Mouse (Mus musculus) retina, embryonic 14.5 days (tissue): ENCODE results near the gene Fos.

ENCODE experiments used
- DNase-seq: peaks from one replicate; pipeline ENCODE4 v3.0.0-alpha.2; 2015; ENCODE audit warnings: low spot score

The Fos gene

GRCm38 (mm10) chr12:85487545-85488141 is 14.0 kb downstream of the Fos start:
- DNase-seq = peak; percentile 90

GRCm38 (mm10) chr12:85489232-85489886 is 15.7 kb downstream of the Fos start:
- DNase-seq = no peak

- DNase-seq = no peak
These were observed 16.6 kb downstream of the Fos start for GRCm38 (mm10) chr12:85490096-85490820.

GRCm38 (mm10) chr12:85490991-85491390 is 17.3 kb downstream of the Fos start:
- no peak for DNase-seq

- DNase-seq = peak; percentile 89
These were observed 18.5 kb downstream of the Fos start for GRCm38 (mm10) chr12:85492084-85492645.

GRCm38 (mm10) chr12:85496336-85496735 is 22.6 kb downstream of the Fos start:
- no peak for DNase-seq

- DNase-seq = peak; percentile 90
These were observed 23.1 kb downstream of the Fos start for GRCm38 (mm10) chr12:85496755-85497154.

GRCm38 (mm10) chr12:85497310-85498135 is 23.8 kb downstream of the Fos start:
- peak; percentile 38 for DNase-seq

- no peak for DNase-seq
These were observed 25.3 kb downstream of the Fos start for GRCm38 (mm10) chr12:85499001-85499400.

- DNase-seq = no peak
These were observed 29.0 kb downstream of the Fos start for GRCm38 (mm10) chr12:85502682-85503081.

GRCm38 (mm10) chr12:85508235-85508634 is 34.5 kb downstream of the Fos start:
- DNase-seq = peak; percentile 60

- no peak for DNase-seq
These were observed 36.3 kb downstream of the Fos start for GRCm38 (mm10) chr12:85510013-85510412.

GRCm38 (mm10) chr12:85513789-85514447 is 40.2 kb downstream of the Fos start:
- DNase-seq = no peak

GRCm38 (mm10) chr12:85514958-85515357 is 41.3 kb downstream of the Fos start:
- DNase-seq = no peak

- no peak for DNase-seq
These were observed 42.2 kb downstream of the Fos start for GRCm38 (mm10) chr12:85515865-85516264.

GRCm38 (mm10) chr12:85517339-85517738 is 43.6 kb downstream of the Fos start:
- no peak for DNase-seq

GRCm38 (mm10) chr12:85518009-85518408 is 44.3 kb downstream of the Fos start:
- DNase-seq = no peak

- DNase-seq = no peak
These were observed 45.9 kb downstream of the Fos start for GRCm38 (mm10) chr12:85519553-85519952.

GRCm38 (mm10) chr12:85521101-85521500 is 47.4 kb downstream of the Fos start:
- DNase-seq = peak; percentile 29

GRCm38 (mm10) chr12:85521673-85522072 is 48.0 kb downstream of the Fos start:
- no peak for DNase-seq

- DNase-seq = no peak
These were observed 49.1 kb downstream of the Fos start for GRCm38 (mm10) chr12:85522631-85523388.
